Mouse (Mus musculus): ENCODE measurements around the gene Tmem92. TPM values are rescaled to one million over a fixed set of nuclear protein-coding genes. Genes with fewer than 3 reads are reported as not detected.

Tmem92 gene
- polyA plus RNA-seq, 1 experiment from 2014 or later, result not detected

Other genes with a start within 250 kb of the Tmem92 start
- 3.6 and 3.7 TPM in 2 replicates for gene Rsad1, start 233.4 kb downstream of the Tmem92 start, polyA plus RNA-seq (2015; fragmentation: Nextera tagmentation; extraction: Ambion mirVana)
- gene Chad, start 217.7 kb downstream of the Tmem92 start, polyA plus RNA-seq (2015; fragmentation: Nextera tagmentation; extraction: Ambion mirVana), result 22.7 and 31.1 TPM in 2 replicates
- 6.2 and 6.3 TPM in 2 replicates for gene Acsf2, start 180.8 kb downstream of the Tmem92 start, polyA plus RNA-seq (2015; fragmentation: Nextera tagmentation; extraction: Ambion mirVana)
- 231 and 234 TPM in 2 replicates for gene Lrrc59, start 152.9 kb downstream of the Tmem92 start, polyA plus RNA-seq (2015; fragmentation: Nextera tagmentation; extraction: Ambion mirVana)
- 126 and 128 TPM in 2 replicates for gene Mrpl27, start 128.9 kb downstream of the Tmem92 start, polyA plus RNA-seq (2015; fragmentation: Nextera tagmentation; extraction: Ambion mirVana)
- 13.6 and 14.0 TPM in 2 replicates for gene Eme1, start 128.7 kb downstream of the Tmem92 start, polyA plus RNA-seq (2015; fragmentation: Nextera tagmentation; extraction: Ambion mirVana)
- 19.9 and 22.5 TPM in 2 replicates for gene Xylt2, start 105.2 kb downstream of the Tmem92 start, polyA plus RNA-seq (2015; fragmentation: Nextera tagmentation; extraction: Ambion mirVana)
- gene Gm11541, start 78.2 kb downstream of the Tmem92 start, polyA plus RNA-seq (2015; fragmentation: Nextera tagmentation; extraction: Ambion mirVana), result 0.19 and 0.27 TPM in 2 replicates
- gene Cdc34b, start 40.9 kb downstream of the Tmem92 start, polyA plus RNA-seq (2015; fragmentation: Nextera tagmentation; extraction: Ambion mirVana), result not detected in 2 replicates
- 4,882 and 5,832 TPM in 2 replicates for gene Col1a1, start 153.5 kb upstream of the Tmem92 start, polyA plus RNA-seq (2015; fragmentation: Nextera tagmentation; extraction: Ambion mirVana)
- 0.42 TPM in 1 of 2 replicates, not detected in the other for gene Hils1, start 184.9 kb upstream of the Tmem92 start, polyA plus RNA-seq (2015; fragmentation: Nextera tagmentation; extraction: Ambion mirVana)
- 7.5 and 18.9 TPM in 2 replicates for gene Sgca, start 193.6 kb upstream of the Tmem92 start, polyA plus RNA-seq (2015; fragmentation: Nextera tagmentation; extraction: Ambion mirVana)
- 9.7 and 9.9 TPM in 2 replicates for gene Ppp1r9b, start 208.3 kb upstream of the Tmem92 start, polyA plus RNA-seq (2015; fragmentation: Nextera tagmentation; extraction: Ambion mirVana)
- 21.4 and 25.1 TPM in 2 replicates for gene Samd14, start 227.2 kb upstream of the Tmem92 start, polyA plus RNA-seq (2015; fragmentation: Nextera tagmentation; extraction: Ambion mirVana)

All from limb, embryonic 15.5 days (tissue).